Mouse (Mus musculus) ovary, adult 18-20 months (tissue): ENCODE measurements around the gene Mrfap1.

Experiments used
- DNase-seq: peaks from one replicate; pipeline ENCODE4 v3.0.0; 2022; ENCODE audit warnings: low spot score, mixed read lengths

Mrfap1 gene

DNA sequence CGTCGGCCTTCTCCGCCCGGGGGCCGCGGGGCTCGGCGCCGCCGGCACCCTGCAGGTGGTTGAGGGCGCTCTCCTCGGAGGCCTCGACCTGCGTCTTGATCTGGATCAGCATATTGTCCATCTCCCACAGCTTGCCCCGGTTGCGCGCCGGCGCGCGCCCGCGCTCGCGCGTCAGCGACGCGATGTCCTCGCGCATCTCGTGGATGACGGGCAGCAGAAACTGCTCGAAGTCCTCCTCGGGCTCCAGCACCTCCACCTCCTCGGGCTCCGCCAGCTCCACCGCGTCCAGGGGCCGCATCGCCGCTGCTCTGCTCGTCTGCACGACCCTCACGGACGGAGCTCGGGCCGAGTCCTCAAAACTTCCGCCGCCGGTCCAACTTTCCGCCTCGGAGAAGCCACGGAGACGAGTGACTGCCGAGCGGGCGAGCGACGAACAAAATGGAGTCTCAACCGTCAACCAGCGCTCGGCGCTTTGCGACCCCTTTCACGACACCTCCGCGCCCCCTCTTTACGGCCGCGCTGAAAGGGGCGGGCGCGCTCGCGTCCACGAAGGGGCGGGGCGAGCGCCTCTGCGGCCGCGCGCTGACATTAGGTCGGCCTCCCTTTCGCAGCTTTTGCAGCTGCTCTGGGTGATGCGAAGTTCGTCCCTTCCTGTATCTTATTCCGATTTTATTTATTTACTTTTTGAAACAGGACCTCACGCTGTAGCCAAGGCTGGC, at the start of gene Mrfap1:
TSS of gene Mrfap1 (minus strand) at position 477 of the 719 bp plus-strand sequence.
- peak; percentile 86 for DNase-seq

GRCm38 (mm10) chr5:36844490-36844889, 47.9 kb upstream of the Mrfap1 start:
- no peak for DNase-seq

DNA sequence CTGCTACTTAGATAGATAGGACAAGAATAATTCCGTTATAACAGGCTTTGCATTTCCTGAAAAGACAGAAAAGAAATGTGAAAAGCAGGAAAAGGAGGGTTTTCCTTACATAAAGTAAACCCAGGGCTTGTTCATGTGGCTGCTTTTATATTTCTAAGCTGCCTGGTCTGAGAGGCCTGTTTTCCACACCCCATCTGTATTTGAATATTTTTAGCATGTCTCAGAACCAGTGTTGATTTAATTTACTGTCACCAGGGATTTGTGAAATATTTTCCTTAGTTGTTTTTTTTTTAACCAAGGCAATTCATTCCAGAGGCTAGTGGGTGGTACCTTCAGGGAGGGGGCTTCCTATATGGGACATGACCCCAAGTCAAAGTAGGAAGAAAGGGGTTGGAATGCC, 45.1 kb upstream of the Mrfap1 start:
- no peak for DNase-seq

GRCm38 (mm10) chr5:36840092-36840491, 43.5 kb upstream of the Mrfap1 start:
- DNase-seq = no peak

DNA sequence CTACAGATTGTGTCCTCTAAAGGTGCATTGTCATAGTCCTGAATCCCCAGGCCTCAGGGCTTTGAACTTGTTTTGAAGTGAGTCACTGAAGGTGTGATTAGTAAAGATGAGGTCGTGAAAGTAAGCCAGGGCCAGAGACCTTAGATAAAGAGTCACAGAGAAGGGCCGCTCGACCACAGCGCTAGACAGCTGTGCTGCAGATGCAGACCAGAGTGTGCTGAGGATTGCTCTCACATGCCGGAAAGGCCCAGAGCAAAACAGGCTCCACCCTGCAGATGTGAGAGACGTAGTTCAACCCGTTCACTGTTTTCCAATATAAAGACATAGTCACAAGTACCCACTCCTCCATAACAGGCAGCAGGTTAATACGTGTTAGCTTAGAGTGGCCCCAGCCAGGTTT, 43.0 kb upstream of the Mrfap1 start:
- no peak for DNase-seq

DNA sequence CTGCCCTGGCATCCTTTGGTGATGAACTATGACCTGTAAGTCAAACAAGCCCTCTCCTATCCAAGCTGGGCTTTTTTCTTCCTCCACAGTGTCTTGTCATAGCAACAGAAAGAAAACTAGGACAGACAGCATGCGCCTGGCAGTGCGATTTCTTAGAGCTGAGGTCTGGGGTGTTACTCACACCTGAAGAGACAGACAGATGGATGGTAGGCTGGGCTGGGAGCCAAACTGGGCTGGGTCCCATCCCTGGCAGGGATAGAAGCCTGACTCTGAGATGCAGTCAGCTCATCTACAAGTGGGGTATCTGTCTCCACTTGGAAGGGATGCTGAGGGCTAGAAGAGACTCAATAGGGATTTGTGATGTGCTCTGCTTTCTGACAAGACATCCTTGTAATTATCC, 42.5 kb upstream of the Mrfap1 start:
- no peak for DNase-seq

DNA sequence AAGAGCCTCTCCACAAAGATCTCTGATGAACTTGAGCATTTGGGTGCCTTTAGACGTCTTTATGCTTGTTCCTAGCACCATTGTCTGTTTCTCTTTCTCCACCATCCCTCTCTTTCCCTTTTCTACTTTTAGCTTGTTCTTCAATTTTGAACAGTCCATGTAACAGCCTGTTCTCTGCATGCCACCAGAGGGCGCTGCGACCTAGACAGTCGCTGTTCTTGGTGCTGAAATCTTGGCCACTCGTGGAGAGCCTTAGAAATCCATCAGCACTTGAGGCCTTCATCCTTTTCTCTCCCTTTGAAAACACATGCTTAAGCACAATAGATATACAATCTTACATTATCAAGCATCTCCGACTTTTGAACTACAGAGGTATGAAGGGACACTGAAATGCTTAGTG, 39.4 kb upstream of the Mrfap1 start:
- no peak for DNase-seq

- no peak for DNase-seq
Observed at GRCm38 (mm10) chr5:36831272-36831671, 34.7 kb upstream of the Mrfap1 start.

DNA sequence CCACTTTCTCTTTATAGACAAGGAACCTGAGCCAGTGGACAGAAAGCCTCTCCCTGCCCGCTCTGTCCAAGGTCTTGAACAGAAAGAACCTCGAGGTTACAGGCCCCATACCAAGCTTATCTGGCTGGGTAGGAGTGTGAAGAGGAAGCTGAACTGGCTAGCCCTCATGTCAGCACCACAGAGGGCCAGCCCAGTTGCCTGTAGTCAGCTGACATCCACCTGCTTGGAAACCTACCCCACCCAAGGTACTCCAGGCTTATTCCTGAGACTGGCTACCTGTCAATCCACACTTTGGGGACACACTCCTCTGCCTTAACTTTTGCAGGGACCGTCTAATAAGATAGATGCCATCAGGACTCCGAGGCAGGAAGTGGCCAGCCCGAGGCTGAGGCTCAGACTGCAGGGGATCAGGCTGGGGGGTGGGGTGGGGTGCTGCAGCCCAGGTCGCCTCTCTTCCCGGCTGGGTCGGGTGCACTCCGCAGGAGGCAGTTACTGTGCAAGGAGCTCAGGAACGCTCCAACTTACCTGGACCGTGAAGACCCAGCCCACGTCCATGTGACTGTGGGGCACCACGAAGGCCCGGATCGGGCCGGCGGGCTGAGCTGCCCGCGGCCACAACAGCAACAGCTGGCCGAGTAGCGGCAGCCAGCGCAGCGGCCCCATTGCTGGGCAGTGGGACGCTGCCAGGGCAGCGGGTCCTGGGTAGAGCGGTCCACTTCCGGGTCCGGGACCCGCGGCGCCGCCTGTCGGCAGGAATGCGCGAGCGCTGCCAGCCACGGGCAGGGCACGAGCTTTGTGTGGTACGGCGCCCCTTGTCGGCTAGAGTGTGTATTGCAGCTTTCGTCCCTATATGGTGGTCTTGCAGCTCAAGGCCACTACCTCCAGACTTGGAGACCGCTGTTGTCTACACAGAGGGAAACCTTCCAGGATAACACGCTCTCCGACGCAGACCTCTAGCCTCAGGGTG, 33.6 kb upstream of the Mrfap1 start, which contains the start of gene Man2b2:
TSS of gene Man2b2 (minus strand) at position 741 of the 967 bp plus-strand sequence.
- peak; percentile 71 for DNase-seq

- no peak for DNase-seq
Observed at GRCm38 (mm10) chr5:36829098-36829497, 32.5 kb upstream of the Mrfap1 start.

GRCm38 (mm10) chr5:36822907-36823306, 26.3 kb upstream of the Mrfap1 start:
- DNase-seq = no peak

DNA sequence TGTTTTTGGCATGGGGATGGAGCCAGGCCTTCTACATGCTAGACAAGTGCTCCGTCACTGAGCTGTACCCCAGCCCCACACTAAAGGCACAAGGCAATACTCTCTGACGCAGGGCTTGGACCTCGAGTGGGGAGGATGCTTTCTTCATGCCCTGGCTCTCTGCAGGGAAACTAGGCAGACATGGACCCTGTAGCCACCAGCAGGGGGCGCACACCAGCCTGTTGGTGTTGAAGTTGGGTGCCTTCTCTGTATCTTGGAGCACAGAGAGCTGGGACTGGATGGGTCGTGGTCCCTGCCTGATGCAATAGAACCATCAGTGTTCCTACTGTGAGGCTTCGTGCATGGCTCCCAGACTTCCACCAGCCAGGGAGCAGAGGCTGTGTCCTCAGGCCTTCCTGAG, 23.6 kb upstream of the Mrfap1 start:
- DNase-seq = no peak

- DNase-seq = no peak
Observed at GRCm38 (mm10) chr5:36819742-36820141, 23.2 kb upstream of the Mrfap1 start.

DNA sequence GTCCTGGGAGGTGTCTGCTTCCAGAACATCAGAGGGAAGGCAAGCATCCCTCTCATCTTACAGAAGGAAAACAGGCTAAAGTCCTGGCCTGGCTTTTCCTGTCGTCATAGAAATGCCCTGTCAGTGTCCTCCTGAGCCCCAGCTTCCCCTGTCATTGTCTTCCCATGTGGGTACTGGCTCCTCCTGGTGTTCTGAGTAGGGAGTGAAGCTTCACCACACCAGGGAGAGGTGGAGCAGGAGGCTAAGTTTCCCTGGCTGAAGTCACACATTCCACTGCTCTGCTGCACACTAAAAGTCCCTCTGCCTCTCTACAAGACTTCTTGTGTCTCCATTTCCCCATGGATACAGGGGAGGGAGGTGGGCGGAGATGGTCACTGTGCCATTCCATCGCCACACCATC, 21.2 kb upstream of the Mrfap1 start:
- no peak for DNase-seq

GRCm38 (mm10) chr5:36814554-36814953, 18.0 kb upstream of the Mrfap1 start:
- DNase-seq = no peak

GRCm38 (mm10) chr5:36811413-36811812, 14.8 kb upstream of the Mrfap1 start:
- DNase-seq = no peak

DNA sequence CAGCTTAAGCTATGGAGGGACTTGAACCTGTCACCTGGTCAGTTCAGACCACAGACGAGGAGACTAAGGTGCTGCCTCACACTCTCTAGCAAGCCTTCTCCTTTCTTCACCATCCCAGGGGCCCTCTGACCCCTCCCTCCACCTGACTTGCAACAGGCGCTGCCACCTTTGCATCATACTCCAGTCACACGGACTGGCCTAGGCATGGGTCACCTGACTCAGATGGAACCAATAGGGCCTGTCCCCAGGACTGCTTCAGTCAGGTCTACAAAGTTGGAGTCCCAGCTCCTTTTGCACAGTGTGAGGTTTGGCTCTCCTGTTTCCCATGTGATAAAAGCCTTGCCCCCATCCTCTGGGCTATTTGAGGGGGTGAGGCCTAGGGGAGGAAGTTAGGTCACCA, 14.1 kb upstream of the Mrfap1 start:
- no peak for DNase-seq

GRCm38 (mm10) chr5:36809123-36809522, 12.6 kb upstream of the Mrfap1 start:
- DNase-seq = no peak

DNA sequence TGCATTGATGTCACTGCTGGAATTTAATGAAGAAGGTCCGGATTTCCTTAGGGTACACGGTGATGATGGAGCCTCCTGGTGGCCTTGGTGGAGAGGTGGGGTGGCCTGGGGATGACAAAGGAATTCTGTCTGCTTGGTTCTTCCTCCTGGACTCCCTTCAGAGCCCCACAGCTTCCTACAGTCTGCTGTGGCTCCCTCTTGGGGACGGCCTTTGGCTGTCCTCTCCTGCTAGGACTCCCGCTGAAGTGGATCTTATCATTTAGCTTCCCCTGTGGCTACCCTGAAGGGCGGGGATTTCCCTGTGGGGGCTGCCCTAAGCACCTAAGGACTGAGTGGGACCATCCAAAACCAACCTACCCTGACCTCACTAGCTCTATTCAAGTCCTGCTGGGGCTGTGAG, 10.5 kb upstream of the Mrfap1 start:
- no peak for DNase-seq

DNA sequence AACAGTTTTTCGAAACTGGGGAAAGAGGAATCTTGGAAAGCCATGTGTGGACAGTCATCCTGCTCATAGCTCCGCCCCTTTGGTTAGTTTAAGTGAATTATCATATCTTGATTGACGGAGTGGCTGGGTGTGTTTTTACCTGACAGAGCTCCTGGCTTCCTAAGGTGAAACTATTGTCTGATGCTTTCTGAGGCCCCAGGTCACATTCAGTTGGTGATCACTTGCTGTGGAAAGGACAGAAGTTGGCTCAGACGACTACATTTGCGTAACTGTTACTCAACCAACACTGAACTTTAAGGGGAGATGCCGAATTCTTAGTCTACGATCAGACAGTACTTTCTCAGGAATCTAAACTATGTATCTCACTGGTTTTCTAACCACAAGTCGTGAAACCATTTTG, 719 bp upstream of the Mrfap1 start:
- DNase-seq = no peak

- DNase-seq = peak; percentile 39
Observed at GRCm38 (mm10) chr5:36795647-36796295, 801 bp downstream of the Mrfap1 start.

- no peak for DNase-seq
Observed at GRCm38 (mm10) chr5:36791861-36792260, 4.7 kb downstream of the Mrfap1 start.

GRCm38 (mm10) chr5:36786052-36786451, 10.5 kb downstream of the Mrfap1 start:
- DNase-seq = no peak
